Mouse (Mus musculus) heart, embryonic 10.5 days (tissue): ENCODE results near the gene Kansl2. TPM values are rescaled to one million over a fixed set of nuclear protein-coding genes. Genes with fewer than 3 reads are reported as not detected.

Experiments used
- DNase-seq: peaks from one replicate; pipeline ENCODE4 v3.0.0-alpha.2; 2017; ENCODE audit warnings: low spot score
- H3K27ac ChIP-seq: fragments of 300-500 bp; sonication (generic); 2 replicates; pipeline ENCODE4 v1.5.1; 2016; ENCODE audit warnings: mild to moderate bottlenecking
- H3K27me3 ChIP-seq: fragments of 300-500 bp; sonication (generic); 2 replicates; pipeline ENCODE4 v1.6.1; 2016; ENCODE audit warnings: mild to moderate bottlenecking; ENCODE audit not compliant: poor library complexity, insufficient read depth, severe bottlenecking
- H3K36me3 ChIP-seq: fragments of 300-500 bp; sonication (generic); 2 replicates; pipeline ENCODE4 v1.6.1; 2016; ENCODE audit warnings: mild to moderate bottlenecking, moderate library complexity
- H3K4me1 ChIP-seq: fragments of 300-500 bp; sonication (generic); 2 replicates; pipeline ENCODE4 v1.6.1; 2016; ENCODE audit warnings: mild to moderate bottlenecking
- H3K4me3 ChIP-seq: fragments of 300-500 bp; sonication (generic); 2 replicates; pipeline ENCODE4 v1.5.1; 2016; ENCODE audit warnings: mild to moderate bottlenecking, moderate library complexity
- H3K9me3 ChIP-seq: fragments of 300-500 bp; sonication (generic); 2 replicates; pipeline ENCODE4 v1.6.1; 2016; ENCODE audit warnings: mild to moderate bottlenecking, moderate library complexity
- WGBS: fragments of 180-500 bp; shearing (Covaris S2); methylation state at CpG from one replicate; pipeline ENCODE4 v1.1.7; 2016; 5-methylcytosine and 5-hydroxymethylcytosine counted together
- polyA plus RNA-seq: library from polyadenylated mRNA; unstranded; fragments of >200 nt; fragmentation: Nextera tagmentation; extraction: Ambion mirVana; gene quantifications from 2 replicates; pipeline ENCODE4 v1.2.1, GENCODE M21; 2016

Kansl2 gene
- polyA plus RNA-seq, 1 experiment from 2014 or later = 127 TPM

- no peak for DNase-seq
- H3K4me1 ChIP-seq = peaks cover 9% of the 10 kb centered on the region; the same call in 1 of the 2 replicates
- no peaks in the 10 kb centered on the region for H3K9me3 ChIP-seq
- H3K27me3 ChIP-seq = no peaks in the 10 kb centered on the region
- H3K4me3 ChIP-seq = no peak overlapping the region
- H3K36me3 ChIP-seq = no peaks in the 10 kb centered on the region
- WGBS = 77% methylated on average over 4 of the region's 6 CpGs
- H3K27ac ChIP-seq = no peak overlapping the region
These were observed 26.7 kb downstream of the Kansl2 start for GRCm38 (mm10) chr15:98507321-98507720.

- no peak for DNase-seq
- Histone ChIP-seq H3K9me3 (no peaks in the 10 kb centered on the region), H3K27ac (no peak overlapping the region), H3K4me1 (peaks cover 6% of the 10 kb centered on the region; the same call in 1 of the 2 replicates), H3K4me3 (no peak overlapping the region), H3K36me3 (no peaks in the 10 kb centered on the region), H3K27me3 (no peaks in the 10 kb centered on the region)
- WGBS = 72% methylated on average over 9 of the region's 9 CpGs
These were observed 27.7 kb downstream of the Kansl2 start for GRCm38 (mm10) chr15:98506253-98506957.

DNA sequence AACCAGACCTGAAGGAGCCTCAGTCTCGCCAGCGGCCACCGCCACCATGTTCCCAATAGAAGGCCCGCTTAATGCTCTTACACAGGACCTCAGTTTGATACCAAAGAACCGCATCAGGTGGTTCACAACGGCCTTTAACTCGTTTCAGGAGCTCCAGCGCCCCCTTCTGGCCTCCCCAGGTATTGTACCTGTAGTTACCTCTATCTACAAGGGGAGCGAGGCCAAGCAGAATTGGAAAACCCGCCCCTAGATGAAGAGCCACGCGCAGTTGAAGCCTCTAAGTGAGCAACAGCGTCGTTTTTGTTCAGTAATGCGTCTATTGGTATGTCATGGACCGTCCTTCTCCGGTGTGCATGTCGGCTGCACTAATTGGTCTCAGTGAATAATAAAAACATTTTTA is 29.6 kb downstream of the Kansl2 start:
- no peaks in the 10 kb centered on the region for H3K9me3 ChIP-seq

DNA sequence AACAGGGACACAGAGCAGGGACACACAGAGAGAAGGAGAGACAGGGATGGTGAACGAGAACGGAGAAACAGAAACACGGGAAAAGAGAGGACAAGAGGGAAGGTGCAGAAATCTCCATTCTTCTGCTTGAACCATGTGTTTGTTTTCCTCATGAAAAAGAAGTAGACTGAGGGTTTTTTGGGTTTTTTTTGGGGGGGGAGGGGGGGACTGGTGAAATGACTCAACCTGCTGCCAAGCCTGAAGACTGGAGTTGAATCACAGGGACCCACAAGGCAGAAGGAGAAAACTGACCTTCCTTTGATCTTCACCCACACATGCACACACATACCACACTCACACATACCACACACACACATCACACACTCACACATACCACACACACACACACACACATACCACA is 30.7 kb downstream of the Kansl2 start:
- DNase-seq = no peak
- H3K4me3 ChIP-seq = no peak overlapping the region
- H3K27ac ChIP-seq = no peak overlapping the region
- H3K4me1 ChIP-seq = no peaks in the 10 kb centered on the region
- no peaks in the 10 kb centered on the region for H3K36me3 ChIP-seq
- no peaks in the 10 kb centered on the region for H3K9me3 ChIP-seq
- 68% methylated on average over 3 of the region's 3 CpGs for WGBS
- H3K27me3 ChIP-seq = peaks cover 5% of the 10 kb centered on the region; the same call in 1 of the 2 replicates

More for the DNA sequence above, 29.6 kb downstream of the Kansl2 start:
- 13% methylated on average over 18 of the region's 18 CpGs for WGBS
- H3K27ac ChIP-seq = no peak overlapping the region
- peak; percentile 80 for DNase-seq
- H3K4me1 ChIP-seq = no peaks in the 10 kb centered on the region
- H3K27me3 ChIP-seq = peaks cover 4% of the 10 kb centered on the region; the same call in 1 of the 2 replicates
- H3K4me3 ChIP-seq = peak overlapping the region; percentile 2; the same call in 1 of the 2 replicates
- no peaks in the 10 kb centered on the region for H3K36me3 ChIP-seq

- 80% methylated on average over 17 of the region's 17 CpGs for WGBS
- Histone ChIP-seq H3K36me3 (no peaks in the 10 kb centered on the region), H3K4me3 (no peak overlapping the region), H3K4me1 (no peaks in the 10 kb centered on the region), H3K9me3 (no peaks in the 10 kb centered on the region), H3K27ac (no peak overlapping the region), H3K27me3 (peaks cover 5% of the 10 kb centered on the region; the same call in 1 of the 2 replicates)
- DNase-seq = no peak
These were observed 36.4 kb downstream of the Kansl2 start for GRCm38 (mm10) chr15:98497631-98498030.

DNA sequence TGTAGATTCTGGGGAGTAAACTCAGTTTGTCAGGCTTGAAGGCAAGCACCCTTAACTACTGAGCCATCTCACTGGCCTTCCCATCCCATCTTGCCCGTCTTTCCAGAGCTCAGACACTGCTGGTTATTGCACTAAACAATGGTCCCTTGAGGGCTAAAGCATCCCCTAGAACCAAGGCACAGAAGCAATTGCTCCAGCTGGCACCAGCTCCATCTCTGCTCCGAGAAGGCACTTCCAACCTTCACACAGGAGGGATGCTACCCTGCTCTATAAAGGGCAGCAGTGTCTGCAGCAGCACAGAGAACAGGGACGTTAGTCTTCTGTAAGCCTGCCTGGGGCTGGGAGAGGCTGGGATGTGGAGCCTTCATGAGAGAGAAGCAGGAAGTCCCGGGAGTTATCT is 42.0 kb downstream of the Kansl2 start, which contains the start of gene Olfr279:
Gene Olfr279 (plus strand): TSS at position 301 of the 400 bp plus-strand sequence.
- WGBS = 52% methylated on average over 4 of the region's 4 CpGs
- H3K36me3 ChIP-seq = no peaks in the 10 kb centered on the region
- H3K4me3 ChIP-seq = no peak within 1 kb of the TSS
- no peak for DNase-seq
- H3K4me1 ChIP-seq = no peaks in the 10 kb centered on the region
- no peaks in the 10 kb centered on the region for H3K9me3 ChIP-seq
- no peaks in the 10 kb centered on the region for H3K27me3 ChIP-seq
- no peak within 1 kb of the TSS for H3K27ac ChIP-seq

DNA sequence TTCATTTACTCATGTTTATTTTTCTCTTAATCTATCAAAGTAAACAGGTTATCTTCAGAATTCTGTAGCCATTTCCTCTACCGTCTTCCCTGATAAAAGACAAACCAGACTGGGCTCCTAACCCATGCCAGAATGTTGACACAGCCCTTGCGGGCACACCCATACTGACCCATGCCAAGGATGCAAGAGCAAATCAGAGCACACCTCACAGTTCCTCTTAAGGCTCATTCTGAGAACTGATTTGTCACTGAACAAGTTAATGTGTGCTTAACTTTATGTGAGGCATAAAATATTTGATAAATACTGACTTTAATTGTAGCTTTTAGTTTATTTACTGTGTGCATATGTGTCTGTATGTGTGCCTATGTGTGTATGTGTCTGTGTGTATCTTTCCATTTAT is 42.7 kb downstream of the Kansl2 start:
- WGBS = 63% methylated on average over 2 of the region's 2 CpGs
- H3K27me3 ChIP-seq = no peaks in the 10 kb centered on the region
- no peak for DNase-seq

DNA sequence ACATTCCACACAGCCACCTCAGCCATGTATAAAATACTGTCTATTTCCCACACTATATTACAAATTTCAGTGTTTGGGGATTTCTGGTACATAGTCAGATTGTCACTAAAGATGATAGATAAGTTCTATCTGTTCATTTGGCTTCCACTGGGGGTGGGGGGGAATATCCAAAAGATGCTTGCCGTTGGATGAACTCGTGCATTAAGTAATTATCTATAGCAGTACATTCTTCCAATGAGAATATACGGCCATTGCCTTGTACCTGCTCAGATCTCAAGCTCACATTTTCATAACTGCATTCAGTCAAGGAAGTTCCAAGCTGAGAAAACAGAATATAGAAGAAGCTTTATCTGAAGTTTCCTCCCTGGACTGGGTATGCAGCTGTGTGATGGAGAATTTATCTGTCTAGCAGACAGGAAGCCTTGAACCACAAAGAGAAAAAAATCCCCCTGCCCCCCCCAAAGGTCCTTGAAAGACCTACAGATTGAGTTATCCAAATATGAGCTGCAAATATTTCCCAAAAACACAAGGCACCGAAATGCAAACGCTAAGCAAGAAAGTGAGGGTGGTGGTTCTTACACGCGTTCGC is 47.5 kb downstream of the Kansl2 start:
- Histone ChIP-seq H3K27me3 (no peaks in the 10 kb centered on the region), H3K27ac (no peak overlapping the region), H3K4me1 (0 out of 2 replicates have a peak, but pooled peaks cover 3% of the 10 kb centered on the region), H3K36me3 (no peaks in the 10 kb centered on the region), H3K4me3 (no peak overlapping the region), H3K9me3 (no peaks in the 10 kb centered on the region)
- DNase-seq = no peak
- 91% methylated on average over 8 of the region's 8 CpGs for WGBS

More for the DNA sequence above, 42.7 kb downstream of the Kansl2 start:
- Histone ChIP-seq H3K4me1 (no peaks in the 10 kb centered on the region), H3K9me3 (no peaks in the 10 kb centered on the region), H3K27ac (no peak overlapping the region), H3K4me3 (no peak overlapping the region), H3K36me3 (no peaks in the 10 kb centered on the region)

DNA sequence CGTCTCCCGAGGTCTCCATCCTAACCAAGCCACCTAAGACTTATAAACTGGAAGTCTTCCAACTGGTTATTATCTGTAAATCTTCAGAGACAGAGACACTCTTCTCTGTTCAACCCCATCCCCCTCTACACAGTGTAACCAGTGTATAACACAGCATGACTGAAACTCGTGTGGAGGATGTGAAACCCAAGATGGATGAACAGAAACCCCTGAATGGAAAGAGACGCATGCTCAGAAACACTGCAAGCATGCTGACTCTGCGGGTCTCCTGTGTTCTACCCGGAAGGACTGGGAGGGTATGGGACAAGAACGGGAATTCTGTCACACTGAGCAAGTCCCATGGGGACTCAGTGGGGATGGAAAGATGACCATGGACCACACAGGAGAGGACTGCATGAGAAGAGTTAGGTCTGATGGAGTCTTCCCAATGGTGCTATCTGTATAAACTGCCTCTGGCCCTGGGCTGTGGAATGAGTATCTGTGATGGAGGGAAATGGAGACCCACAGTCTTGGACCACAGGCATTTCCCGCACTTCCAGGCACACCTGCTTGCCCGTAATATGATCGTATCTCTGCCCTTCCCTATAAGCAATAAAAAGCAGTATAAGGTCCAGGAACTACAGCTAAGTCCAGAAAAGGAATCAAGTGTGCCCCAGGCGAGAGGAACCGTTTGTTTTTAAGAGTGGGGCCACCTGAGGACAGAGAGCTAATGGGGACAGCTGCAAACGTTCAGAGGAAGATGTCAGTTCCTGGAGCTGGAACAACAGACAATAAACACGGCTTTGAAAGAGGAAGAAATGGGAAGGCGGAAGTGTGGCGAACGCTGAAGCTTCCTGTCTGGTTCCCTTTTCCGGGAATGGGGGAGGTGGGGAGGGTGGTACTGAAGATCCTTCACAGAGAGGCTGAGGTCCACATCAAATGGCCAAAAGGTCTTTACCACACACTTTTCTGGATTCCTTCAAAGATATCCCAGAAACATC is 49.9 kb downstream of the Kansl2 start:
- Histone ChIP-seq H3K9me3 (no peaks in the 10 kb centered on the region), H3K27ac (no peak overlapping the region), H3K27me3 (no peaks in the 10 kb centered on the region), H3K4me1 (0 out of 2 replicates have a peak, but pooled peaks cover 3% of the 10 kb centered on the region), H3K4me3 (no peak overlapping the region), H3K36me3 (no peaks in the 10 kb centered on the region)
- no peak for DNase-seq
- 70% methylated on average over 18 of the region's 18 CpGs for WGBS

DNA sequence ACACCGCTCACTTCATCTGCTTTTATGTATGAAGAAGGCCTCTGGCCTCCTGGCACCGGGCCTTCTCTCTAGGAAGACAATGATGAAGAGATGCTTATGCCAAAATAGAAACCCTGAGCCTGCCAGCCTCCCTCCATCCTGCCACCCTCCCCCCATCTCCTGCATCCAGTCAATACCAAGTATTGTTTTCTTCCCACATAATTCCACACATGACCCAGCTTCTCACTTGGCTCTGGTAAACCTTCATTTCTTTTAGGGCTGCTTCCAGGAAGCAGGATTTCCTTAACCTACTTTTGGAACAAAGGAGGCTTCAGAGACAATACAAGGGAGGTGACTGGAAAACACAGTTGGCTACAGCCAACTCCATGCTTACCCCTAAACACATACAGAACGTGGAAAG is 51.4 kb downstream of the Kansl2 start, which contains the start of gene Lalba:
Gene Lalba (minus strand): TSS at position 21 of the 400 bp plus-strand sequence.
- WGBS = 53% methylated on average over 3 of the region's 3 CpGs
- Histone ChIP-seq H3K9me3 (no peaks in the 10 kb centered on the region), H3K27me3 (no peaks in the 10 kb centered on the region; the same call in 1 of the 2 replicates), H3K36me3 (no peaks in the 10 kb centered on the region), H3K4me3 (no peak within 1 kb of the TSS), H3K27ac (no peak within 1 kb of the TSS), H3K4me1 (0 out of 2 replicates have a peak, but pooled peaks cover 3% of the 10 kb centered on the region)
- no peak for DNase-seq

- Histone ChIP-seq H3K36me3 (no peaks in the 10 kb centered on the region), H3K4me1 (0 out of 2 replicates have a peak, but pooled peaks cover 3% of the 10 kb centered on the region), H3K9me3 (no peaks in the 10 kb centered on the region), H3K4me3 (no peak overlapping the region), H3K27ac (no peak overlapping the region), H3K27me3 (no peaks in the 10 kb centered on the region; the same call in 1 of the 2 replicates)
- WGBS = 73% methylated on average over 7 of the region's 7 CpGs
- DNase-seq = no peak
These were observed 54.4 kb downstream of the Kansl2 start for GRCm38 (mm10) chr15:98479568-98480102.

GRCm38 (mm10) chr15:98476281-98476680 is 57.8 kb downstream of the Kansl2 start:
- H3K9me3 ChIP-seq = no peaks in the 10 kb centered on the region
- no peak overlapping the region for H3K27ac ChIP-seq
- DNase-seq = no peak
- 79% methylated on average over 5 of the region's 5 CpGs for WGBS
- H3K36me3 ChIP-seq = no peaks in the 10 kb centered on the region
- no peaks in the 10 kb centered on the region for H3K4me1 ChIP-seq
- H3K4me3 ChIP-seq = no peak overlapping the region
- peaks cover 10% of the 10 kb centered on the region for H3K27me3 ChIP-seq
